Mouse (Mus musculus) layer of hippocampus, postnatal 10 days (tissue): ENCODE results near the gene Guca1a. TPM values are rescaled to one million over a fixed set of nuclear protein-coding genes. Genes with fewer than 3 reads are reported as not detected.

Experiments
- DNase-seq, 2 experiments: peaks; one replicate each; pipeline ENCODE4 v3.0.0; 2021; ENCODE audit warnings: low spot score in 2 of 2
- total RNA-seq, 2 experiments: library from RNA; stranded (reverse); gene quantifications; 2 replicates each; pipeline ENCODE4 v1.2.3; 2021

Gene Guca1a
- total RNA-seq, 2 experiments from 2014 or later = 1.2 TPM; not detected in 1

DNA sequence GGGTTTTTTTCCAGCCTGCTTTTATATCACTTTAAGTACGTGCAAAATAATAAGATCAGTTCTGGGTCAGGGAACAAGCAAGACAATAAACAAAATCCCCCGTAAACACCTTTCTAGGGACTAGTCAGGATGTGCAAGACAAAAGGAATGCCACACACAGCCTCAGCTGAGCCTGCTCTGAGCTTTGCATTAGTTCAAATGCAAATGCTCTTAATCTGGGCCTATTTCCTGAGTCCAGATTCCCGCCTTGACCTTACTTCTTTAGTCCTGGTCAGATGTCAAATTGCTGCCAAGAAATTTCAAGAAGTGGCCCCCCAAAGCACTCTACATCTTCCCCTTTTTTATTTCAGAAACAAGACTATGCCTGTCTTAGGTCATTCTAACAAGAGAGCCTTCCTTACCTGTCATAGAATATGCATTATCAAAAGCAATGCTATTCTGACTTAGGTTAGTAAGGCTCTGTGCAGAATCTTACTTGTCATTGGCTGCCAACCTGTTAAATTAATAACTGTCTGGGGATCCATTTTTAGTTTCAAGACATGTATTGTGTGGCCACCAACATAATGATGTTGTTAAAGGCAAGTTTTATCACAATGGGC is 50.6 kb downstream of the Guca1a start:
- DNase-seq = no peak

Other genes with a start within 250 kb of the Guca1a start
- 10 to 100 TPM; 29.1 to 30.6 TPM for gene Mrps10, start 31.7 kb downstream of the Guca1a start, total RNA-seq
- under 1 TPM; 0.40 to 0.43 TPM for gene Guca1b, start 15.2 kb downstream of the Guca1a start, total RNA-seq
- under 1 TPM; 0.23 to 0.38 TPM for gene AI661453, start 36.0 kb upstream of the Guca1a start, total RNA-seq
- gene 1700001C19Rik, start 36.8 kb upstream of the Guca1a start, total RNA-seq = under 1 TPM in 1 of 2 experiments, not detected in 1; 0.94 TPM
- gene Taf8, start 101.7 kb upstream of the Guca1a start, total RNA-seq = 10 to 100 TPM; 16.7 to 17.0 TPM
- 10 to 100 TPM; 34.7 to 39.6 TPM for gene Ccnd3, start 104.5 kb upstream of the Guca1a start, total RNA-seq
- 10 to 100 TPM; 24.5 to 24.9 TPM for gene Bysl, start 210.9 kb upstream of the Guca1a start, total RNA-seq
- 10 to 100 TPM; 23.9 to 24.8 TPM for gene Med20, start 211.0 kb upstream of the Guca1a start, total RNA-seq
- 10 to 100 TPM in 1 of 2 experiments, 1 to 10 TPM in 1; 6.6 to 10.1 TPM for gene Gm20517, start 211.0 kb upstream of the Guca1a start, total RNA-seq
- 10 to 100 TPM; 11.3 to 13.2 TPM for gene Usp49, start 230.1 kb upstream of the Guca1a start, total RNA-seq